Mouse (Mus musculus): Measurements from ENCODE around the gene Nsf.

DNA sequence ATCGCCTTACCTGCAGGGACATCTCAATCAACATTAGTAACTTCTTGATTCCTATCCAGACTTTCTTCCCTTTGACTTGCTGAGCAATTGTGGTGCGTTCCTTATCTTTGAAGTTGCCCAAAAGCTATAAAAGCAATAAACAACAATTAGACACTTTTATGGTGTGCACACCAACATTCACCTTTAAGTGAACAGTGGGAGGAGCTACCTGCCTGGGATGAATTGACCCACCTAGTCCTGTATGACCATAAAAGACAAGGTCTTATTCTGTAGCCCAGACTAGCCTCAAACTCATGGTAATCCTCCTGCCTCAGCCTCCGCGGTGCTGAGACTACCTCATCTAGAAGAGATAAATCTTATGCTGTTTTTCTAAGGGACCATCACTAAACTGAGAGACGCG lies 126.7 kb downstream of the Nsf start:
- no peak for TF ChIP-seq CTCF (IDR thresholded peaks at IDR 0.05; ENCODE audit: low read depth, low read length)
- TF ChIP-seq POLR2A (IDR thresholded peaks at IDR 0.05; ENCODE audit: extremely low read depth, insufficient read depth, low read length) = no peak
